Mouse (Mus musculus): ENCODE measurements at regions not wholly inside any gene's neighbourhood (a gene's known extent, or its start where the extent isn't known, plus 50 kb on each side); places are given as distances from the start of the nearest gene placed in this dataset.

GRCm38 (mm10) chr15:49229063-49229462 is 4655.6 kb upstream of the Gm7489 start:
- H3K4me1 ChIP-seq (ENCODE audit: control insufficient read depth, insufficient read depth) = no peaks in the 10 kb centered on the region
- H3K4me2 ChIP-seq (ENCODE audit: low read depth, low read length) = no peak overlapping the region
- DNase-seq (ENCODE audit: low spot score) (no peak), ATAC-seq (ENCODE audit: insufficient read depth, low read depth) (no peak)
- no peak overlapping the region for H3K27ac ChIP-seq (ENCODE audit: low read depth)
- H3K9ac ChIP-seq (replicated peaks; ENCODE audit: low read depth, low read length) = no peak overlapping the region
- WGBS = 32% methylated on average over 1 of the region's 1 CpGs
- no peak overlapping the region for H3K4me3 ChIP-seq (ENCODE audit: low read depth, low read length)
- H3K36me3 ChIP-seq (replicated peaks; ENCODE audit: control insufficient read depth, insufficient read depth, low read length) = no peaks in the 10 kb centered on the region
- TF ChIP-seq CTCF (IDR thresholded peaks at IDR 0.05; ENCODE audit: low read depth) = no peak
- TF ChIP-seq EP300 (IDR thresholded peaks at IDR 0.05; ENCODE audit: low read depth) = no peak
- H3K9me3 ChIP-seq (replicated peaks; ENCODE audit: control insufficient read depth, low read length) = no peaks in the 10 kb centered on the region
- H3K27me3 ChIP-seq (ENCODE audit: control insufficient read depth, insufficient read depth, low read length) = no peaks in the 10 kb centered on the region

GRCm38 (mm10) chr15:49230846-49231245 is 4653.9 kb upstream of the Gm7489 start:
- Histone ChIP-seq H3K36me3 (replicated peaks; ENCODE audit: control insufficient read depth, insufficient read depth, low read length) (no peaks in the 10 kb centered on the region), H3K27ac (ENCODE audit: low read depth) (no peak overlapping the region), H3K4me1 (ENCODE audit: control insufficient read depth, insufficient read depth) (no peaks in the 10 kb centered on the region), H3K9ac (replicated peaks; ENCODE audit: low read depth, low read length) (no peak overlapping the region), H3K4me2 (ENCODE audit: low read depth, low read length) (no peak overlapping the region), H3K9me3 (replicated peaks; ENCODE audit: control insufficient read depth, low read length) (no peaks in the 10 kb centered on the region), H3K4me3 (ENCODE audit: low read depth, low read length) (no peak overlapping the region), H3K27me3 (ENCODE audit: control insufficient read depth, insufficient read depth, low read length) (no peaks in the 10 kb centered on the region)
- TF ChIP-seq CTCF (IDR thresholded peaks at IDR 0.05; ENCODE audit: low read depth) = no peak
- no peak for TF ChIP-seq EP300 (IDR thresholded peaks at IDR 0.05; ENCODE audit: low read depth)
- DNase-seq (ENCODE audit: low spot score) = no peak
- ATAC-seq (ENCODE audit: insufficient read depth, low read depth) = no peak

GRCm38 (mm10) chr15:49270198-49270597 is 4614.5 kb upstream of the Gm7489 start:
- Histone ChIP-seq H3K27me3 (ENCODE audit: control insufficient read depth, insufficient read depth, low read length) (no peaks in the 10 kb centered on the region), H3K4me3 (ENCODE audit: low read depth, low read length) (no peak overlapping the region), H3K27ac (ENCODE audit: low read depth) (no peak overlapping the region), H3K9me3 (replicated peaks; ENCODE audit: control insufficient read depth, low read length) (no peaks in the 10 kb centered on the region; the same call in 1 of the 2 replicates), H3K4me1 (ENCODE audit: control insufficient read depth, insufficient read depth) (no peaks in the 10 kb centered on the region), H3K4me2 (ENCODE audit: low read depth, low read length) (no peak overlapping the region), H3K9ac (replicated peaks; ENCODE audit: low read depth, low read length) (no peak overlapping the region), H3K36me3 (replicated peaks; ENCODE audit: control insufficient read depth, insufficient read depth, low read length) (no peaks in the 10 kb centered on the region)
- peak; percentile 28 for DNase-seq (ENCODE audit: low spot score)
- no peak for ATAC-seq (ENCODE audit: insufficient read depth, low read depth)
- 31% methylated on average over 1 of the region's 1 CpGs for WGBS
- TF ChIP-seq EP300 (IDR thresholded peaks at IDR 0.05; ENCODE audit: low read depth) (no peak), CTCF (IDR thresholded peaks at IDR 0.05; ENCODE audit: low read depth) (peak; percentile 30; the same call in 1 of the 2 replicates)

Data from heart, postnatal 0 days (tissue).